Mouse (Mus musculus) kidney, embryonic 14.5 days (tissue): ENCODE data around the gene Cgnl1. TPM values are rescaled to one million over a fixed set of nuclear protein-coding genes. Genes with fewer than 3 reads are reported as not detected.

ENCODE experiments used
- ATAC-seq: fragments of 200-750 bp; cut with Nextera tagmentation; 2 replicates; pipeline ENCODE4 v1.8.0; 2017; ENCODE audit warnings: moderate number of reproducible peaks, mild to moderate bottlenecking, moderate TSS enrichment, moderate library complexity; ENCODE audit not compliant: low FRiP score, low TSS enrichment
- H3K27ac ChIP-seq: fragments of 300-500 bp; sonication (generic); 2 replicates; pipeline ENCODE4 v1.5.1; 2014; ENCODE audit warnings: low read depth, mild to moderate bottlenecking, low read length, moderate library complexity, mixed read lengths
- H3K27me3 ChIP-seq: fragments of 300-500 bp; sonication (generic); 2 replicates; pipeline ENCODE4 v1.6.1; 2014; ENCODE audit warnings: mild to moderate bottlenecking, low read length; ENCODE audit not compliant: control insufficient read depth, insufficient read depth
- H3K36me3 ChIP-seq: fragments of 300-500 bp; sonication (generic); 2 replicates; pipeline ENCODE4 v1.6.1; 2014; ENCODE audit warnings: low read length, mixed read lengths; ENCODE audit not compliant: control insufficient read depth, insufficient read depth
- H3K4me1 ChIP-seq: fragments of 300-500 bp; sonication (generic); 2 replicates; pipeline ENCODE4 v1.6.1; 2014; ENCODE audit warnings: low read length, mixed read lengths; ENCODE audit not compliant: control insufficient read depth, insufficient read depth
- H3K4me2 ChIP-seq: fragments of 300-500 bp; sonication (generic); replicated peaks from 2 replicates; pipeline ENCODE4 v1.6.1; 2014; ENCODE audit warnings: low read depth, mild to moderate bottlenecking, low read length
- H3K4me3 ChIP-seq: fragments of 300-500 bp; sonication (generic); 2 replicates; pipeline ENCODE4 v1.5.1; 2014; ENCODE audit warnings: mild to moderate bottlenecking, low read length
- H3K9ac ChIP-seq: fragments of 300-500 bp; sonication (generic); 2 replicates; pipeline ENCODE4 v1.6.1; 2014; ENCODE audit warnings: low read depth, mild to moderate bottlenecking, low read length, moderate library complexity
- H3K9me3 ChIP-seq: fragments of 300-500 bp; sonication (generic); 2 replicates; pipeline ENCODE4 v1.6.1; 2016; ENCODE audit warnings: low read length; ENCODE audit not compliant: control insufficient read depth
- WGBS: fragments of 180-500 bp; shearing (Covaris S2); extraction: QIAGEN DNeasy Blood & Tissue Kit; methylation state at CpG from one replicate; pipeline ENCODE4 v1.1.7; 2014; 5-methylcytosine and 5-hydroxymethylcytosine counted together
- polyA plus RNA-seq: library from polyadenylated mRNA; unstranded; fragments of >200 nt; fragmentation: Nextera tagmentation; extraction: Ambion mirVana; gene quantifications from 2 replicates; pipeline ENCODE4 v1.2.1, GENCODE M21; 2014

The Cgnl1 gene
- polyA plus RNA-seq, 1 experiment from 2014 or later, result 24.2 TPM

- Histone ChIP-seq H3K4me1 (peaks cover 23% of the 10 kb centered on the region; the same call in 1 of the 2 replicates), H3K36me3 (no peaks in the 10 kb centered on the region), H3K4me3 (no peak overlapping the region), H3K4me2 (no peak overlapping the region), H3K27me3 (no peaks in the 10 kb centered on the region), H3K9ac (no peak overlapping the region), H3K27ac (no peak overlapping the region), H3K9me3 (no peaks in the 10 kb centered on the region)
- peak; percentile 57; the same call in 1 of the 2 replicates for ATAC-seq
- WGBS, result 55% methylated on average over 5 of the region's 5 CpGs
These were observed 94.3 kb downstream of the Cgnl1 start for GRCm38 (mm10) chr9:71676988-71677688.

- Histone ChIP-seq H3K27me3 (no peaks in the 10 kb centered on the region), H3K9ac (no peak overlapping the region), H3K36me3 (no peaks in the 10 kb centered on the region), H3K9me3 (no peaks in the 10 kb centered on the region), H3K27ac (peak overlapping the region; percentile 62; the same call in 1 of the 2 replicates), H3K4me1 (peaks cover 26% of the 10 kb centered on the region; the same call in 1 of the 2 replicates), H3K4me3 (no peak overlapping the region), H3K4me2 (no peak overlapping the region)
- 63% methylated on average over 3 of the region's 3 CpGs for WGBS
- peak; percentile 29; the same call in 1 of the 2 replicates for ATAC-seq
These were observed 95.5 kb downstream of the Cgnl1 start for GRCm38 (mm10) chr9:71675799-71676414.

GRCm38 (mm10) chr9:71675216-71675615 lies 96.2 kb downstream of the Cgnl1 start:
- Histone ChIP-seq H3K9ac (no peak overlapping the region), H3K4me3 (no peak overlapping the region), H3K4me1 (peaks cover 26% of the 10 kb centered on the region; the same call in 1 of the 2 replicates), H3K4me2 (no peak overlapping the region), H3K27me3 (no peaks in the 10 kb centered on the region), H3K9me3 (no peaks in the 10 kb centered on the region), H3K27ac (no peak overlapping the region), H3K36me3 (no peaks in the 10 kb centered on the region)
- no peak for ATAC-seq
- 54% methylated on average over 2 of the region's 2 CpGs for WGBS

DNA sequence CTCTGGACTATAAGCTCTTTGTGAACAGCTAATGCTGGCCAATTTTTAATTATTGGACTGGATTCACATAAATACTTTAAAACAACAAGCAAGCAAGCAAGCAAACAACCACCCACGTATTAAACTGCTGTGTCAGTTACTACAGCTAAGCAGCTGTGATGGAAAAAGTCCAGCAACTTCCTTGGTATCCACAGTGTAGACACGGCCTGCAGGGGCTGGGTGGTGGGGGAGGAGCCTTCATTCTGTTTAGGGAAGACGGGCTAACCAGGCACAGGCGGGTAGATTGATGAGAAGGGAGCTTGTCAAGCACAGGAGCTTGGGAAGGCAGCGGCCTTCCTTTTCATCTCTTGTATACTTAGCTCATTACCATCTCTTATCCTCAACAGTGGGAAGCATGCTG lies 96.9 kb downstream of the Cgnl1 start:
- no peaks in the 10 kb centered on the region for H3K9me3 ChIP-seq
- H3K9ac ChIP-seq, result no peak overlapping the region
- no peaks in the 10 kb centered on the region for H3K36me3 ChIP-seq
- 58% methylated on average over 5 of the region's 5 CpGs for WGBS
- no peaks in the 10 kb centered on the region for H3K27me3 ChIP-seq
- H3K4me2 ChIP-seq, result no peak overlapping the region
- no peak overlapping the region for H3K27ac ChIP-seq
- peaks cover 22% of the 10 kb centered on the region; the same call in 1 of the 2 replicates for H3K4me1 ChIP-seq
- H3K4me3 ChIP-seq, result no peak overlapping the region
- ATAC-seq, result no peak

DNA sequence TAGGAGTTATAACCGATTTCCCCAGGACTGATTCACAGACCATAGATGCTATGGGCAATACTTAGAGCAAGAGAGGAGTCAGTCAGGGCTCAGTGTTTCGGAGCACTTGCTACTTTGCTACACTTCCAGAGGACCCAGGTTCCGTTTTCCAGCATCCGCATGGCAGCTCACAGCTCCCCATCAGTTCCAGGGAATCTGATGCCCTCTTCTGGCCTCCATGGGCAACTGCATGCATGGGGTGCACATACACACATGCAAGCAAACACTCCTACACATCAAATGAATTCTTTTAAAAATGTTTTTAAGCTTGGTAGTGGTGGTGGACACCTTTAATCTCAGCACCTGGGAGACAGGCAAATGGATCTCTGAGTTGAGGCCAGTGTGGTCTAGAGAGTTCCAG lies 98.9 kb downstream of the Cgnl1 start:
- H3K27ac ChIP-seq, result no peak overlapping the region
- 95% methylated on average over 4 of the region's 4 CpGs for WGBS
- peaks cover 21% of the 10 kb centered on the region for H3K4me1 ChIP-seq
- no peak overlapping the region for H3K4me2 ChIP-seq
- H3K36me3 ChIP-seq, result no peaks in the 10 kb centered on the region
- ATAC-seq, result no peak
- no peak overlapping the region for H3K4me3 ChIP-seq
- no peaks in the 10 kb centered on the region for H3K27me3 ChIP-seq
- no peak overlapping the region for H3K9ac ChIP-seq
- H3K9me3 ChIP-seq, result no peaks in the 10 kb centered on the region

- 26% methylated on average over 5 of the region's 5 CpGs for WGBS
These were observed 100.7 kb downstream of the Cgnl1 start for GRCm38 (mm10) chr9:71670677-71671076.

GRCm38 (mm10) chr9:71667616-71668015 lies 103.8 kb downstream of the Cgnl1 start:
- Histone ChIP-seq H3K9ac (no peak overlapping the region), H3K27me3 (no peaks in the 10 kb centered on the region), H3K27ac (peak overlapping the region; percentile 32; the same call in 1 of the 2 replicates), H3K4me1 (peaks cover 24% of the 10 kb centered on the region), H3K4me2 (no peak overlapping the region), H3K9me3 (no peaks in the 10 kb centered on the region), H3K36me3 (no peaks in the 10 kb centered on the region), H3K4me3 (no peak overlapping the region)
- ATAC-seq, result no peak
- WGBS, result 15% methylated on average over 5 of the region's 5 CpGs

More at GRCm38 (mm10) chr9:71670677-71671076, 100.7 kb downstream of the Cgnl1 start:
- Histone ChIP-seq H3K4me2 (no peak overlapping the region), H3K9ac (no peak overlapping the region), H3K9me3 (no peaks in the 10 kb centered on the region), H3K27ac (no peak overlapping the region), H3K27me3 (no peaks in the 10 kb centered on the region), H3K4me3 (no peak overlapping the region), H3K36me3 (no peaks in the 10 kb centered on the region), H3K4me1 (peaks cover 15% of the 10 kb centered on the region)
- no peak for ATAC-seq

GRCm38 (mm10) chr9:71666432-71666831 lies 105.0 kb downstream of the Cgnl1 start:
- ATAC-seq, result no peak
- H3K27ac ChIP-seq, result no peak overlapping the region; the same call in 1 of the 2 replicates
- no peaks in the 10 kb centered on the region for H3K36me3 ChIP-seq

GRCm38 (mm10) chr9:71665493-71665892 lies 105.9 kb downstream of the Cgnl1 start:
- H3K27ac ChIP-seq, result no peak overlapping the region
- H3K9ac ChIP-seq, result no peak overlapping the region
- ATAC-seq, result no peak
- H3K4me1 ChIP-seq, result peaks cover 32% of the 10 kb centered on the region
- no peaks in the 10 kb centered on the region for H3K27me3 ChIP-seq
- no peak overlapping the region for H3K4me3 ChIP-seq
- H3K9me3 ChIP-seq, result no peaks in the 10 kb centered on the region
- no peaks in the 10 kb centered on the region for H3K36me3 ChIP-seq
- H3K4me2 ChIP-seq, result no peak overlapping the region
- WGBS, result 72% methylated on average over 3 of the region's 3 CpGs

More at GRCm38 (mm10) chr9:71666432-71666831, 105.0 kb downstream of the Cgnl1 start:
- Histone ChIP-seq H3K9me3 (no peaks in the 10 kb centered on the region), H3K4me3 (no peak overlapping the region), H3K4me1 (peaks cover 26% of the 10 kb centered on the region), H3K9ac (no peak overlapping the region), H3K4me2 (no peak overlapping the region), H3K27me3 (no peaks in the 10 kb centered on the region)
- WGBS, result 73% methylated on average over 6 of the region's 6 CpGs
